Mouse (Mus musculus) right cerebral cortex, adult 2 months (tissue): ENCODE measurements around the gene Supv3l1.

Experiments
- DNase-seq, 2 experiments: peaks; one replicate each; pipeline ENCODE4 v3.0.0; 2021 to 2022; ENCODE audit warnings: low spot score in 2 of 2

Supv3l1 gene

DNA sequence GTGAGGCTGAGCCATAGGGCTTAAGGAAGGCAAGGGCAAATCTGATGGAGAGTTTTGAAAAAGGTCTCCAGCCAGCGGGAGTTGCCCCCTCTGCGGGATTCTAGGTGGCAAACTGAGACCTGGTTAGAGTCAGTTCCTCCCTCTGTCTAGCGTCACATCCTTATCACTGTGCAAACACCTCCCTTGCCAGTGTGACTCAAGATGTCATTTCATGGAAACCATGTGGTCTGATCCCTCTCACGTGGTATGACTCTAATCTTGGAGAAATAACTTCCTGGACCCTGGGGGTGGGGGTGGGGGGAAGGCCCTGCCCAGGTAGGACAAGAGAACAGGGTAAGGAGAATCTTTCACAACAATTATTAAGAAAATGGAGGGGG is 35.9 kb downstream of the Supv3l1 start:
- DNase-seq: no peak

DNA sequence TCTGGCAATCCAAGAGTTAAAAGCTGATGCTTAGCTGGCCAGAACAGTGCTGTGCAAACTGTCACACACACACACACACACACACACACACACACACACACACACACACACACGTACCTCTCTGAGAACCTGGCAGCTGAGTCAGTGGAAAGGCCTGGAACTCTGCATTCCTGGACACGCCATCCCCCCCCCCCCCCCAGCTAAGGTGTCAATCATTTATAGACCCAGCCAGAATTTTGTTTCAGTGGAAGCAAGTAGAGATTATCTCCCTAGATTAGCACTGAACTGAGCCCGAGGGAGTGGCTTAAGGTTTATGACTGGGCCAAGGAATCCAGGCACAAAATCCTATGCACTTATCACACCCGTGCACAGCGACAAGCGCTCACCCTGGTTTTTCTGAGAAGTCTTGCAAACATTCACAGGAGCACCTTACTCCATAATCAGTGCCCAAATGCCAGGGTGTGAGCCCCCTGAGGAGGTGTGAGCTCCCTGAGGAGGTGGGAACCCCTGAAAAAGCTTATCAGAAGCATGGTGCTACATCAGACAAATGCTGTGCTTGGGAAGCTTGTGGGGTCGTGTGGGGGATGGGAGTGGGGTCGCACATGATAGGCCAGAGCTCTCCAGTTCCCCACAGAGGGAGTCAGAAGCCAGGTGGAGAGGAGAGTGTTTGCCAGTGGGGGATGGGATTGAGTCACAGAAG is 36.5 kb downstream of the Supv3l1 start:
- peak in 1 of 2 experiments; percentile 10 for DNase-seq

DNA sequence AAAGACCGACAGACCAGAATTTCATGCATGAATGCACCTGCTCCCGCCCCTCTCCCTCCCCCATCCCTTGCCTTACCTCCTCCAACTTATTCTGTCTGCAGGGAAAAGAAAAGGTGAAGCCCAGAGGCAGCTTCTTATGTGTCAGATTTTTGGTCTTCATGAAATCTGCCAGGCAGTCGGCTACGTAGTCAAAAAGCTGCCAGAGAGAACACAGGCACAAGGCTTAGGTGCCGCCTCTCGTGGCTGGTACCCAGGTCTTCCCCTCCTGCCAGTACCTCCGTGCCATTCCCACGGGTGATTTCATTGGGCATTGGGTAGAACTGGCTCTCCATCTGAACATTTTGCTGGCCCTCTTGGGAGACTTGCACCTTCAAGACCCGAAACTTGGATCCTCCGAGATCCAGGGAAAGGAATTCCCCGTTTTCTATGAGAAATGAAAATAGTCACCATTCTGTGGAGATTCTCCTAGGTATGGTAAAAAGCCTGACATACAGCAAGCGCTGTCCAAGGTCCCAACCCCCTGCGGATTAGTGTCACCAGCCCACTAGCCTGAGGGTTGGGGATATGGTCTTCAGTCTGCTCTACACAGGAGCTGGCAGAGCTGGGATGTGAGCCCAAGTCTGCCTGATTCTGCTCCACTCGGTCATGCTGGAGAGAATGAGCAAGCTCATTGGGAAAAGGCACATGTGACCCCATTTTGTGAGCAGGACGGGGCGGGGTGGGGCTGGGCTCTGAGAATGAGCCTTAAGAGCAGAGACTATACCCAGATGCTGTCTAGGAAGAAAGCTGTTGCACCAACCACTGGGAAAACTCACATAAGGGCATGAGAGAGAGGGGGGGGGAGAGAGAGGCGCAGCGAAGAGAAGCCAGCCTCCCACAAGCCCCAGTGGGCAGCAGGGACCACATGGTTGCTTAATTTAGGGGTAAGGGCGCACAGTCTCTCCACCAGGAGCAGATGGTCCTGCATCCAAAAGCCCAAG is 37.8 kb downstream of the Supv3l1 start:
- DNase-seq: peak; percentile 26 to 28

DNA sequence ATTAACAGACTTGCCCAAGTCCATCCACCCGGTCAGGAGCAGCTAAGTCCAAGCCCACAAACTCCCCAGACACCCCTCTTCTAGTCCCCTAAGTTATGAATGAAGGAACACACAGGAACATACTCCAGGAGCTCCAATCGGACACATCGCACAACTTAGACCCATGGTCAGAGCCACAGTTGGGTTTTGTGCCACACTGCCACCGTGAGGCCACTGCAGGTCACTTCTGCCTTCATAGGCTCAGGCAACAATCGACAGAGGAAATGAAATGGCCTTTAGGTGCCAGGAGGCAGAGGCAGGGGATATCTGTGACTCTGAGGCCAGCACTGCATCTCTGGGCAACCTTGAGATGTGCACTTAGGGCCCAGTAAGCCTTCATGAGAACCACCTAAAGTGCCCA is 38.6 kb downstream of the Supv3l1 start:
- DNase-seq: peak; percentile 75 to 80

DNA sequence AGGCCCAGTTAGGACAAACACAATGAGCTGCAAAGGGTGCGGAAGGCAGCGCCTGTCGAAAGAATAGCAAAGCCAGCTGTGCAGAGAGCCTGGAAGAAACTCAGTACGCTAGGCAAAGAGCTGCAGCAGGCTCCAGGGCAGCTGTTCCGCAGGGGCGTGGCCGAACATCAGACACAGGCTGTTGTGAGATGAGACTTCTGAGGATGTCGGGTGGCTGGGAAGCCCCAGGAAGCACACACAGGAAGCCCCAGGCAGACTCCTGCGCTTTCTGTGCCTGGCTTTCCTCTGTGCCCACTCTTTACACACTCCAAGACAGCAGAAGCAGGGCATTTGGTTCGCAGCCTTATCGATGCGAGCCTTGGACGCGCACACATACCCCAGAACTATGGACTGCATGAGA is 44.6 kb downstream of the Supv3l1 start:
- DNase-seq: no peak

DNA sequence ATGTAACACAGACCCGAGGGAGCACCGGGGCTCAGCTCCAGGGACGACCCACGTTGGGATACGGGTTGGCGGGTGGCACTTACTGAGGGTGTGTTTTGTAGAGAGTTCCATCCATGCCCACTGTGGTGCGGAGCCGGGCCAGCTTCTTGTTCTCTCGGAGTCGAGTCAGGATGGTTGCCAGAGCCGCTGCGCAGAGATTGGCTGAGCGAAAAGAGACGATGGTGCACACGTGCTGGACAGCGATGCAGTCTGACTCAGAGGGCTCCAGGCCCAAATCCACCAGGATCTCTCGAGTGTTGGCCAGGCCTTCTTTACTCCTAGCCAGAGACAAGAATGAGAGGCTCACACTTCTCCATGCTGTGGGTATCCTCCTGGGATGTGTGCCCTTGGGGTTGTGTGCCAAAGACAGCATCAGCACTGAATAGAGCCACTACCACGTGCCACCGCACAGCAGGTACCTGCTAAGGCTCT is 47.9 kb downstream of the Supv3l1 start:
- no peak for DNase-seq

DNA sequence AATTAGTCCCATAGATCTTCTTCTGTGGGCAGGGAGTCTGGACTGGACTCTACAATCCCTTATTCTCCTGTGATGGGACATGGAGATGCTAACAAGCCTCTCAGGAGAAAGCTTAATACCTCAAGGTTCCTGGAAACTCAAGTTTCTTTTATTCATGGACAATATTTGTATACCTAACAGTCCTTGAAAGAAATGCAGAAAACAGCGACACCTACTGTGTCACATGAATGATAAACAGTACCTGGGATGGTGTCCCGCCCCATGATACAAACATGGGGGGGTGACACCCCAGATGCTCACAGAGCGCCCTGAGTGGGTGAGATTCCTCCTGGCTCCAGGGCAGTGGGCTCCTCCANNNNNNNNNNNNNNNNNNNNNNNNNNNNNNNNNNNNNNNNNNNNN is 66.5 kb downstream of the Supv3l1 start:
- DNase-seq: no peak

DNA sequence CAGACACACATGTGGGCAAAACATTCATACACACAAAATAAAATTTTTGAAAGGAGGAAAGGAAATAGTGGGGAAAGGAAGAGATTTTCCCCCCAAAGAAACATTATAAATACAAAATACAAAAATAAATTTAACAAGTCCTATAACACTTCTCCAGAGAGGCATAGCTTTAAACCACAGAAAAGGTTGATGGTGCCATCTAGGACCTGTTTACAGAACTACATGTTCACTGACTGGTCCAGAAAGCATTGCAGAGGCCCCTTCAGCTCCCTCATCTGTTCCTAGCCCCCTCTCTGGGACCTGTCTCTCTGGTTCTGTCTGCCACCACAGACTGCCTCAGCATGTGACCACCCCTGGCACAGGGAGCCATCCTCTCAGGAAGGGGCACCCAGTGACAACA is 68.6 kb downstream of the Supv3l1 start:
- DNase-seq: no peak

DNA sequence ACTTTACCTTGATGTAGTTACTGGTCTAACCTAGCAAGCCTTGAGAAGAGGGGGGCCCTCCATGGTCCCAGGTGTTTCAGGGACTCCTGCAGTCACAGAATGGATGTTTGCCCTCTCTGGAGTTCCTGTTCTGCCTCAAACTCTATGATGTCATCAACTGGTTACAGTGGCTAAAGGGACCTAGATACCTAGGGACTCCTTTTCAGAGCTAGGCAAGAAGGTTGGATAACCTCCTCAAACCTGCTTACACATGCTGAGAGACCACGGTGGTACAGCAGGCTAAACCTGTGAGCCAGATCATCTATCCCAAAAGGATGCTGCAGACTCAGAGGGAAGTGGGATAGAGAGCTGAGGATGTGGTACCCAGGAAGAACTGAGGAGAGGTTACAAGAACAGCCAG is 69.7 kb downstream of the Supv3l1 start, which contains the start of gene Hk1:
Hk1 (minus strand) TSS at position 101 of the 400 bp plus-strand sequence.
- no peak for DNase-seq
